Mouse (Mus musculus): ENCODE measurements at regions not wholly inside any gene's neighbourhood (a gene's known extent, or its start where the extent isn't known, plus 50 kb on each side); places are given as distances from the start of the nearest gene placed in this dataset.
A peak's percentile ranks its signal among the peaks of the same experiment; 100 is the strongest.

- WGBS, result 31% methylated on average over 5 of the region's 5 CpGs
- Histone ChIP-seq H3K4me1 (ENCODE audit: control insufficient read depth, insufficient read depth, low read length) (no peaks in the 10 kb centered on the region; the same call in 1 of the 2 replicates), H3K27me3 (ENCODE audit: control insufficient read depth, insufficient read depth, low read length) (no peaks in the 10 kb centered on the region), H3K27ac (ENCODE audit: insufficient read depth, low read length) (no peak overlapping the region), H3K4me3 (replicated peaks; ENCODE audit: insufficient read depth, low read depth, low read length) (no peak overlapping the region)
- DNase-seq, result no peak
- no peak for TF ChIP-seq POLR2A (IDR thresholded peaks at IDR 0.05; ENCODE audit: borderline replicate concordance, insufficient read depth, low read length)
- TF ChIP-seq CTCF (IDR thresholded peaks at IDR 0.05; ENCODE audit: borderline replicate concordance, insufficient read depth, low read depth, low read length), result no peak
Observed at GRCm38 (mm10) chr1:73857497-73857896, 266.8 kb downstream of the Tns1 start.

GRCm38 (mm10) chr1:73856811-73857210, 267.4 kb downstream of the Tns1 start:
- Histone ChIP-seq H3K4me3 (replicated peaks; ENCODE audit: insufficient read depth, low read depth, low read length) (no peak overlapping the region), H3K4me1 (ENCODE audit: control insufficient read depth, insufficient read depth, low read length) (no peaks in the 10 kb centered on the region; the same call in 1 of the 2 replicates), H3K27me3 (ENCODE audit: control insufficient read depth, insufficient read depth, low read length) (no peaks in the 10 kb centered on the region), H3K27ac (ENCODE audit: insufficient read depth, low read length) (no peak overlapping the region)
- DNase-seq, result no peak
- no peak for TF ChIP-seq POLR2A (IDR thresholded peaks at IDR 0.05; ENCODE audit: borderline replicate concordance, insufficient read depth, low read length)
- no peak for TF ChIP-seq CTCF (IDR thresholded peaks at IDR 0.05; ENCODE audit: borderline replicate concordance, insufficient read depth, low read depth, low read length)
- WGBS, result 95% methylated on average over 7 of the region's 7 CpGs

GRCm38 (mm10) chr1:73855306-73855705, 268.9 kb downstream of the Tns1 start:
- DNase-seq, result no peak
- H3K4me1 ChIP-seq (ENCODE audit: control insufficient read depth, insufficient read depth, low read length), result no peaks in the 10 kb centered on the region
- H3K4me3 ChIP-seq (replicated peaks; ENCODE audit: insufficient read depth, low read depth, low read length), result no peak overlapping the region
- H3K27ac ChIP-seq (ENCODE audit: insufficient read depth, low read length), result no peak overlapping the region
- 86% methylated on average over 4 of the region's 4 CpGs for WGBS
- TF ChIP-seq CTCF (IDR thresholded peaks at IDR 0.05; ENCODE audit: borderline replicate concordance, insufficient read depth, low read depth, low read length), result no peak
- TF ChIP-seq POLR2A (IDR thresholded peaks at IDR 0.05; ENCODE audit: borderline replicate concordance, insufficient read depth, low read length), result no peak
- no peaks in the 10 kb centered on the region for H3K27me3 ChIP-seq (ENCODE audit: control insufficient read depth, insufficient read depth, low read length)

- no peaks in the 10 kb centered on the region for H3K4me1 ChIP-seq (ENCODE audit: control insufficient read depth, insufficient read depth, low read length)
- H3K27me3 ChIP-seq (ENCODE audit: control insufficient read depth, insufficient read depth, low read length), result no peaks in the 10 kb centered on the region
- no peak overlapping the region for H3K4me3 ChIP-seq (replicated peaks; ENCODE audit: insufficient read depth, low read depth, low read length)
- WGBS, result 36% methylated on average over 11 of the region's 11 CpGs
- DNase-seq, result no peak
- H3K27ac ChIP-seq (ENCODE audit: insufficient read depth, low read length), result no peak overlapping the region
- TF ChIP-seq CTCF (IDR thresholded peaks at IDR 0.05; ENCODE audit: borderline replicate concordance, insufficient read depth, low read depth, low read length), result no peak
- TF ChIP-seq POLR2A (IDR thresholded peaks at IDR 0.05; ENCODE audit: borderline replicate concordance, insufficient read depth, low read length), result no peak
Observed at GRCm38 (mm10) chr1:73853851-73854250, 270.4 kb downstream of the Tns1 start.

GRCm38 (mm10) chr1:73850173-73851014, 273.9 kb downstream of the Tns1 start:
- H3K4me1 ChIP-seq (ENCODE audit: control insufficient read depth, insufficient read depth, low read length), result no peaks in the 10 kb centered on the region
- TF ChIP-seq POLR2A (IDR thresholded peaks at IDR 0.05; ENCODE audit: borderline replicate concordance, insufficient read depth, low read length), result no peak
- TF ChIP-seq CTCF (IDR thresholded peaks at IDR 0.05; ENCODE audit: borderline replicate concordance, insufficient read depth, low read depth, low read length), result no peak
- no peak overlapping the region for H3K4me3 ChIP-seq (replicated peaks; ENCODE audit: insufficient read depth, low read depth, low read length)
- DNase-seq, result peak in 1 of 2 experiments; percentile 12
- no peak overlapping the region for H3K27ac ChIP-seq (ENCODE audit: insufficient read depth, low read length)
- H3K27me3 ChIP-seq (ENCODE audit: control insufficient read depth, insufficient read depth, low read length), result no peaks in the 10 kb centered on the region
- 52% methylated on average over 11 of the region's 11 CpGs for WGBS

GRCm38 (mm10) chr1:73848370-73848769, 275.9 kb downstream of the Tns1 start:
- WGBS, result 73% methylated on average over 3 of the region's 3 CpGs
- no peak overlapping the region for H3K27ac ChIP-seq (ENCODE audit: insufficient read depth, low read length)
- no peaks in the 10 kb centered on the region for H3K4me1 ChIP-seq (ENCODE audit: control insufficient read depth, insufficient read depth, low read length)
- no peaks in the 10 kb centered on the region for H3K27me3 ChIP-seq (ENCODE audit: control insufficient read depth, insufficient read depth, low read length)
- TF ChIP-seq POLR2A (IDR thresholded peaks at IDR 0.05; ENCODE audit: borderline replicate concordance, insufficient read depth, low read length) (no peak), CTCF (IDR thresholded peaks at IDR 0.05; ENCODE audit: borderline replicate concordance, insufficient read depth, low read depth, low read length) (no peak)
- H3K4me3 ChIP-seq (replicated peaks; ENCODE audit: insufficient read depth, low read depth, low read length), result no peak overlapping the region
- no peak for DNase-seq

GRCm38 (mm10) chr1:73847126-73847525, 277.1 kb downstream of the Tns1 start:
- TF ChIP-seq CTCF (IDR thresholded peaks at IDR 0.05; ENCODE audit: borderline replicate concordance, insufficient read depth, low read depth, low read length) (no peak), POLR2A (IDR thresholded peaks at IDR 0.05; ENCODE audit: borderline replicate concordance, insufficient read depth, low read length) (no peak)
- 90% methylated on average over 3 of the region's 3 CpGs for WGBS

GRCm38 (mm10) chr1:73845115-73845514, 279.1 kb downstream of the Tns1 start:
- WGBS, result 49% methylated on average over 5 of the region's 5 CpGs
- DNase-seq, result no peak
- H3K27ac ChIP-seq (ENCODE audit: insufficient read depth, low read length), result no peak overlapping the region

More at GRCm38 (mm10) chr1:73847126-73847525, 277.1 kb downstream of the Tns1 start:
- no peaks in the 10 kb centered on the region for H3K4me1 ChIP-seq (ENCODE audit: control insufficient read depth, insufficient read depth, low read length)
- no peak overlapping the region for H3K4me3 ChIP-seq (replicated peaks; ENCODE audit: insufficient read depth, low read depth, low read length)
- DNase-seq, result no peak
- H3K27me3 ChIP-seq (ENCODE audit: control insufficient read depth, insufficient read depth, low read length), result no peaks in the 10 kb centered on the region
- no peak overlapping the region for H3K27ac ChIP-seq (ENCODE audit: insufficient read depth, low read length)

More at GRCm38 (mm10) chr1:73845115-73845514, 279.1 kb downstream of the Tns1 start:
- Histone ChIP-seq H3K4me1 (ENCODE audit: control insufficient read depth, insufficient read depth, low read length) (no peaks in the 10 kb centered on the region), H3K4me3 (replicated peaks; ENCODE audit: insufficient read depth, low read depth, low read length) (no peak overlapping the region), H3K27me3 (ENCODE audit: control insufficient read depth, insufficient read depth, low read length) (no peaks in the 10 kb centered on the region)
- no peak for TF ChIP-seq POLR2A (IDR thresholded peaks at IDR 0.05; ENCODE audit: borderline replicate concordance, insufficient read depth, low read length)
- TF ChIP-seq CTCF (IDR thresholded peaks at IDR 0.05; ENCODE audit: borderline replicate concordance, insufficient read depth, low read depth, low read length), result no peak

All from cerebellum, adult 2 months (tissue).